Mouse (Mus musculus) forelimb bud, embryonic 11.5 days (tissue): ENCODE data around the gene Adgrl2.

ENCODE experiments used
- DNase-seq: peaks from one replicate; pipeline ENCODE4 v3.0.0-alpha.2; 2012; ENCODE audit warnings: low read depth, low spot score

The Adgrl2 gene

GRCm38 (mm10) chr3:148922618-148923095 is 67.7 kb downstream of the Adgrl2 start:
- DNase-seq = no peak

GRCm38 (mm10) chr3:148921966-148922587 is 68.3 kb downstream of the Adgrl2 start:
- DNase-seq = no peak

DNA sequence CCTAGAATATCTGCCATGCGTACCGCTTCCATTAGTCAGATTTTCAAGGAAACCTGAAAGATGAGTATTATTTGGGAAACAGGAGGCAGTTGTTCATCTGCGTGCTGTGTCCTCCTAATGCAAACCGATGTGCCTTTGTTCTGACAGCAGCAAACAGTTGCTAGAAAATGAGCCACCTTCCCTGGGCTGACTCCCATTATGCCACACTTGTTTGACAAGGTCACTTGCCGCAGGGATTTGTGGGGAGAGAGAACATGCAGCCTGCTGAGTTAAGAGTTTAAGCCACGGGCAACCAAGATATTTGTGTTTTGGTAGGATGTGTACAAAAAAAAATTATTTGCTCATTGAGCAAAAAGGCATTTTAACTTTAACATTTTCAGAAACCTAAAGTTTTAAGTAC is 69.5 kb downstream of the Adgrl2 start:
- DNase-seq = no peak

DNA sequence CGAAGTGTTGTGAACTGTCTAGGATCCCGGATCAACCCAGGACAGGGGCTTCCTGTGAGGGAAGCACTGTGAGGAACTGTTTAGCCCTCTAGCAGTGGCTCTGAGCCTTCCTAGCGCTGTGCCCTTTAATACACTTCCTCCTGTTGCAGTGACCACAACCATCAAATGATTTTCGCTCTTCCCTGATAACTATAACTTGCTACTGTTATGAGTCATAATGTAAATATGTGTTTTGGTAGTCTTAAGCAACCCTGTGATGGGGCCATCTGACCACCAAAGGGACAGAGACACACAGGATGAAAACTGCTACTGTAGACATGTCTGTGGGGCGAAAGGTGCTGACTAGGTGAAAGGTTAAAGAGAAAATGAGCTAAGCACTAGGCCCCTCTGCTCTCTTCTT is 71.9 kb downstream of the Adgrl2 start:
- DNase-seq = no peak

DNA sequence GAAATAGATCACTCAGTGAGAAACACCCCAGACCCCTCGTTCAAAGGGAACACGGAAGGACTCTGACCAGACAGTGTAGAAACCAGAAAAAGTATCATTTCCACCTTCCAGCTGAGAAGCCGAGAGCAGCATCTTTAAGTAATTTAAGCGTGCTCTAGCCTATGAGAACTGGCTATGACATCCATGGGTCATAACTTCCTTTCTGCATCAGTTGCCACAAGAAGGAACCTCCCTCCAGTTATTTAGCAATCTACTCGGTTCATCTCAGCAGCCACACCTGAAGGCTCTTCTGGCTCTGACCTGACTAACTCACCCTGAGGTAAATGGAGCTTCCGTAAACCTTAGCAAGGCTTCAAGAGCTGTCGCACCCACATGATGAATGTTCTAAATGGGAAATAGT is 72.5 kb downstream of the Adgrl2 start:
- DNase-seq = no peak

DNA sequence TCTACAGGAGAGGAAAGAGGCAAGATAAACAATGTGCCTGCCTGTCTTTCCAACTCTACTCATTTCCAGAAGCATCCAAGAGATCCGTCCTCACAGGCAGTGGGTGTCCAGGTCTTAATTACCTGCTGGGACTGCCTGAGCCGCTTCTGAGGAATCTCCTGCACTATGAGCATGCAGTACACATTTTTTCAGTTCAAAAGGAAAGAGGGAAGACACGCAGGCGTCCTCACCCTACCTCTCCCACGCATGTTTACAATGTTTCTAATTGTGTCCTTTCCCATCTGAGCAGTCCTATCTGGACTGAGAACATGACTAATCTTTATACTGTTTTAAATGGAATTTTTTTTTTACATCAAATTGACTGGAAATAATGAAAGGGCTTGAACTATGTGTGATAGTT is 74.1 kb downstream of the Adgrl2 start:
- no peak for DNase-seq

- DNase-seq = no peak
Measured at GRCm38 (mm10) chr3:148912944-148913684, 77.2 kb downstream of the Adgrl2 start.

GRCm38 (mm10) chr3:148912536-148912935 is 77.8 kb downstream of the Adgrl2 start:
- no peak for DNase-seq

DNA sequence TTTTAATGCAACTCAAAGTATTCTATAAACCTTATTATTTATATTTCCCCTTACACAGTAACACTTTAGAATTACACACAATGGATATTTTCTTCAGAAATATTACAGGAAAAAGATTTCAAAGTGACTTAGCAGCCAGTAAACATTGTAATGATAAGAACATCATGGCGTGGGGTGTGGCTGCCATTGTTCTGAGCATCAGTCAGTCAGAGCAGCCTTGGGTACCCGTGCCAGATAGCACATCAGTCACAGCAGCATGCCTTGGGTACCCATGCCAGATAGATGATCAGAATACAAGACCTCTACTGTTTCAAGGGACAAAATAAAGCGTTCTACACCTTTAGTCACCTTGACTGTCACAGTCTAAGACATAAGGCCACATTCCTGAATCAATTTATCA is 82.5 kb downstream of the Adgrl2 start:
- no peak for DNase-seq

GRCm38 (mm10) chr3:148907024-148907778 is 83.2 kb downstream of the Adgrl2 start:
- no peak for DNase-seq

DNA sequence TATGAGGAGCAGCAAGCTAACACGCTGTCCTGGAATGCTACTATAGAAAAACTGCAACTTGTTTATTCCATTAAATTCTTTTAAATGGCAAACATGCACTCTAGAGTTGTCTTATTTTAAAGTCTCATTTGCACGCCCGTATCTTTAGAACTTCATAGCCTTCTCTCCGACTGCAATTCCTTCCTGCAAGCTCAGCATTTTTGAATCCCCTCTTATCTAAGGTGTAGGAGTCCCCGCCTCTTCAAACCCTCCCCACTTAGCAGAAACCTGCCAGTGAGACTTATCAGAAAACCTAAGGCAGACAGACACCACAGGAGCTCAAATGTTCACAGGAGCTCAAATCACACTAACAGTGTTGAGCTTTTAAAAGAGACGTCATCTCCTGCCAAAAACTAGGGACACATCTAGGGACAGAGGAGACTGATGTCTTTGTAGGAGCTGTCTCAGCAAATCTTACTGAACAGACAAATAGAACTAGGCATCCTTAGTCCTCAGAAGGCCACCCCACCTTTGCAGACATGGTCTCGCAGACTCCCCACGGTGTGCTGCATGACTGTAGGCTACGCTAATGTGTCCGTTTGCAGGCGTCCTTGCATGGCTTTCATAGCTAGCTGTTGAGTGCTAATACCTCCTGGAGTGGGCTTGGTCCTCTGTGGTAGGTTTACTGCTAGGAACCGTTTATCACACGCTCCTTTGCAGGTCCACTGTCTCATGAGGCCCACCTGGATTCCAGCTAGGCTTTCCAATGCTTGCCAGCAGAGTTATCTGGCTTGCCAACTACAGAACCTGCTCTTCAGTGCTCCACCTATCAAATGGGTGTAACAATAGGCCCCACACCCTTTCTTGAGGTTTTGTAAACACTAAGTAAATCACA is 84.2 kb downstream of the Adgrl2 start:
- DNase-seq = no peak

DNA sequence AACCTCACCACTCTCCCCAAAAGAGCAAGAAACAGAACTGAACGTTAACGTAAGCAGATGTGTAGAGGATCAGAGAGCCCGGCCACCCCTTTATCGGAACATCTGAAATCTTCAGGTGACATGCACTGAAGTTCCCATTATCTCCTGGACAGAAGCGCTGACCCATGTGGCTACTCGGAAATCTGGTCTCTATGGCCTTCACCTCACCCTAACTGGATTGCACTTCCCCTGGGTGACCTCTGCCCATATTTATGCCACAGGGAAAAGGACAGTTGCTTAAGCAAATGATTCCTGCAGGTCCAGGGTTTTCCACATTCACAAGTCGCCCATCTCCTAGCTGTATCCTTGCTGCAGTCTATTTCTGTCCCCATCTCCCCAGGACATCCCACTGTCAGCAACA is 84.9 kb downstream of the Adgrl2 start:
- DNase-seq = no peak

DNA sequence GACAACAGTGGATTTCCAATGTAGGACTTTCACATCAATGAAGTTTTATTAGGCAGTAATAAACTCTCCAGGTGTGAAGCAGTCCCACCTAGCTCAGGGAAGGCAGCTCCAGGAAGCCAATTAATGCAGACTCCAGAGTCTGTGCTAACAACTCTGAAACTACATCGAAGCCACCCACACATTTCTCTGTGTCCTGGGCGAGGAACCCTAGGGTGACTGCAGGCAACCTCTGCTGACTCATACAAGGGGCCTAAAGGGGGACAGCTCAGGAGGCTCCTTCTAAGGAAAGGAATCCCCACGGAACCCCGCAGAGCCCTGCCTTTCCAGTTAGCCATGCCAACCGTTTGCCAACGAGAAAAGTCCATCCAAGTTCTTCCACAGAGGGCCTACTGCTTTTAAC is 90.5 kb downstream of the Adgrl2 start:
- peak; percentile 19 for DNase-seq

DNA sequence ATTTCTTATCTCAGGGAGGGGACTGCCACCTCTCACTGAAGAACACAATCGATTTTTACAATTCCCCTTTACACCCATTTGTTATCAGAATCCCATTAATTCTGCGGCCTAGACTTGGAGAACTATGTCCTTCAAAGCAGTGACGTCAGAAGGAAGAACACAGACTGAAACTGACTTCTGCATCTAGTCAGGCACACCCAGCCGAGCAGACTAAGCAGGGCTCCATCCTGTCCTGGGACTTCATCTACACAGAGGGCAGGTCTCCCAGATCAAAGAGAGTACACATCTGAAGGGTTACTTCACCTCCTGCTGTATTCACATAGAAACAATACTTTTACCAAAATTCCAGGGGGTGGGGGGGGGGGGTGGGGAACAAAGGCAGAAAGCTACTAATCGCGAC is 90.9 kb downstream of the Adgrl2 start:
- DNase-seq = no peak

DNA sequence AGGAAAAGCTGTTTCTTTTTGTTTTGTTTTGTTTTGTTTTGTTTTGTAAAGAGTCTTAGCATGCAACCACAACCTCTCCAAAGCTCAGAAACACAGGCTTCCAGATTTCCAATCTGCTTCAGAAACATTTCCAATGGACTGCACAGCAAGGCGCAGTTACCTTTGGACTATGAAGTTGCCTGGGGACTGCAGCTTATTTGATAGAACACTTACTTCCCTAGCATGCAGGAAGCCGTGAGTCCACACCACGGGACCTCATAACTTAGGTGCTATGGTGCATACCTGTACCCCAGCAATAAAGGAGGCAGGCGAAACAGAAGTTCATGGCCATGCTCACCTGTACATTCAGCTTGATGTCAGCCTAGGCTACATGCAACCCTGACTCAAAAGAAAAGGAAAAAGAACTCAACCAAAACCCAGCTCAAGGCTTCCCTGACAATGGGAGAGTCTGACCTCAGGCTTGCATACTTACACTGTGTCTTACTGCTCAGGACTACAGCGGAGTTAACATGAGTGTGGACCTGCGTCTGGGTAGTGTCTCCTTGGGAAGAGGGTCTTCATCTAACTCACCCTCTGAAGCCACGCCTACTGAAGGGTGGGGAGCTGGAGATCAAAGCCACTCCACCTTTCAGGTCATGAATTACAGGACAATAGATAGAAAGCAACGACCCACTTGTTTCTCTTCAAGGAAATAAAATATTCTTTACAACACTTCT is 91.7 kb downstream of the Adgrl2 start:
- DNase-seq = no peak

GRCm38 (mm10) chr3:148896281-148896680 is 94.1 kb downstream of the Adgrl2 start:
- DNase-seq = no peak

- no peak for DNase-seq
Measured at GRCm38 (mm10) chr3:148895396-148896109, 94.8 kb downstream of the Adgrl2 start.

- DNase-seq = no peak
Measured at GRCm38 (mm10) chr3:148894867-148895266, 95.5 kb downstream of the Adgrl2 start.

- DNase-seq = no peak
Measured at GRCm38 (mm10) chr3:148887902-148888301, 102.5 kb downstream of the Adgrl2 start.

DNA sequence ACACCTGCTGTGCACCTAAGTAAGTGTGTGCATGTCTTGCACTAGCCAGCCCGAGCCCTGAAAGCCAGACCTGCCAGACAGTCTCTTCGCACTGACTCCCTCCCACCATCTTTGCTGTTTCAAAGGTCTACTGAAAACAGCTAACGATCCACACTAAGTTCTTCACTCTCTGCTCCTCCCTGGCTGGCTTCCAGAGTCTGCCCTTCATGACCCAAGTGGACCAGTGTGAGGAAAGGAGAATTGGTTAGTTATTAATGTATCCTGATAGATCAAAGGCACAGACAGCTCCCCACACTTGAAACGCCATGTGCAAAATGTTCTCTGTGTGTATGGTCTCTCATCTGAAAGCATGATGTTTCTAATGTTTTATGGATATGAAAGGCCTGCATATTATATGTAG is 103.4 kb downstream of the Adgrl2 start:
- DNase-seq = no peak
